Mouse (Mus musculus): ENCODE measurements around the gene Rab4a. TPM values are rescaled to one million over a fixed set of nuclear protein-coding genes. Genes with fewer than 3 reads are reported as not detected.

Rab4a gene
- polyA plus RNA-seq, 1 experiment from 2014 or later = 68.9 TPM

DNA sequence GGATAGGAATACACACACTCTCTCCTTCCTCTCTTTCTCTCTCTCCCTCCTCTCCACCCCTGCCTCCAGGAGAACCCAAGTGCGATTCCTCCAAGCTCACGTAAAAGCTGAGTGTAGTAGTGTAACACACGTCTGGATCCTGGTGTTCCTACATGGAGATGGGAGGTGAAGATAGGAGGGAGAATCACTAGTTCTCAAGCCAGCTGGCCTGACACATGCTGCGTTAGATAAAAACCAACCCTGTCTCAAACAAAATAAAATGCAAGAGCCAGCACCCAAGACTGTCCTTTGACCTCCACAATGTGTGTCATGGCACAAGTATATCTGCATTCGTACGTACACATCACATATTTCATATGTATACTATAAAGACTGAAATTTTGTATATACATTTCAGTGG lies 15.0 kb downstream of the Rab4a start:
- no peak overlapping the region for H3K4me3 ChIP-seq
- no peaks in the 10 kb centered on the region for H3K27me3 ChIP-seq (ENCODE audit: insufficient read depth, poor library complexity, severe bottlenecking)
- H3K36me3 ChIP-seq = peaks cover 52% of the 10 kb centered on the region
- no peak for DNase-seq (ENCODE audit: low spot score)
- no peak overlapping the region for H3K27ac ChIP-seq
- H3K4me1 ChIP-seq = peaks cover 17% of the 10 kb centered on the region
- no peaks in the 10 kb centered on the region for H3K9me3 ChIP-seq
- WGBS = 87% methylated on average over 6 of the region's 6 CpGs

DNA sequence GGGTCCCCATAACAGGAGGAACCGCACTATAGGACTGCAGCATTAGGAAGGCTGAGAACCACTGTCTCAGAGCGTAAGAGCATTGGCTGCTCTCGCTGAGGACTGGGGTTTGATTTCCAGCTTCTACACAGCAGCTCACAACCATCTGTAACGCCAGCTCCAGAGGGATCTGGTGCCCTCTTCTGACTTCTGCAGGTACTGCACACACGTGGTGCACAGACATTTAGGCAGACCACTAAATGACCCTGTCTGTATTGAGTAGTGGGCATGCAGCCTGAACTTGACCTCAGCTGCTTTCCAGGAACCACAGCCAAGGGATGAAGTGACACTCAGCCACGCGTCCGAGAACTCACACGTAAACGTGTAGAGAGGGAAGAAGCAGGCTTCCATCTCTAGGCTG lies 17.3 kb downstream of the Rab4a start:
- DNase-seq (ENCODE audit: low spot score) = no peak
- Histone ChIP-seq H3K4me3 (no peak overlapping the region), H3K4me1 (peaks cover 10% of the 10 kb centered on the region), H3K36me3 (peaks cover 67% of the 10 kb centered on the region), H3K9me3 (no peaks in the 10 kb centered on the region), H3K27me3 (ENCODE audit: insufficient read depth, poor library complexity, severe bottlenecking) (no peaks in the 10 kb centered on the region), H3K27ac (no peak overlapping the region)
- 95% methylated on average over 10 of the region's 10 CpGs for WGBS

DNA sequence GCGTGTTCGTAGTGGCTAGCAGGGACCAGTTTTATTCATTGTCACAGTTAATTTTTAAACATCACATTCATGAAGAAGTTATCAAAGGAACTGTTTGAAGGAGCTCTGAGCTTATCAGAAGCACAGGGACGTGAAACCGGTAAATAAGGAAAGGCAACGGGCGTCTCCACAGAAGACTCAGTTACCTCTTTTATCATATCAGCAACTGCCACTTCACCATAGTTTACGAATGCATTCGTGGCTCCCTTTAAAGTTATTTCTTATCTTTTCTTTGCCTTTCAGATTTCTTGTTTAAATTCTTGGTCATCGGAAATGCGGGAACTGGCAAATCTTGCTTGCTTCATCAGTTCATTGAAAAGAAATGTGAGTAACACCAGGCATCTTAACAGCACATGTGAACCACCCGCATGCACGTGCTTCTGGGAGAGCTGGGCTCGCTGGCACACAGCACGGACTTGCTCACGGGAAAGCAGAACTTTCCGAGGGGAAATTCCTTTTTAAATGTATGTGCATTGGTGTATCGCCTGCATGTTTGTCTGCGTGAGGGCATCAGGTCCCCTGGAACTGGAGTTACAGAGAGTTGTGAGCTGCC lies 17.8 kb downstream of the Rab4a start:
- H3K4me3 ChIP-seq = no peak overlapping the region
- H3K4me1 ChIP-seq = peaks cover 10% of the 10 kb centered on the region
- H3K9me3 ChIP-seq = no peaks in the 10 kb centered on the region
- H3K27me3 ChIP-seq (ENCODE audit: insufficient read depth, poor library complexity, severe bottlenecking) = no peaks in the 10 kb centered on the region
- H3K36me3 ChIP-seq = peaks cover 69% of the 10 kb centered on the region
- DNase-seq (ENCODE audit: low spot score) = no peak
- 75% methylated on average over 18 of the region's 18 CpGs for WGBS
- no peak overlapping the region for H3K27ac ChIP-seq

DNA sequence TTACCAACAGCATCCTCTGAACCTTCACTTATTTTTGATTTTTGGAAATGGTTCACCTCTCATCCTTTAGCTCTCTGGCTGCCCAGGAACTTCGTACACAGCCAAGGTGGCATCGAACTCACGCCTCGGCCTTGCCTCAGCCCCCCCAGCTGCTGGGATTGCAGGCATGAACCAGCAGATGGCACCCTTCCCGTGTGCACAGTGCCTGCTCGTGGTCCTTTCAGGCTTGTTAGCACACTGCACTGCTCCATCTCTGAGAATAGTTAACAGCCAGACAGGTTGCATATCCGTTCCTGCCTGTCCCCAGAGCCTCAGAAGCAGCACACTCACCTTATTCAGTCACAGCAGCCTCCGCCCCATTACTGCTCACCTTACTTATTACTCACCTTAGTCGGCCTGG lies 20.2 kb downstream of the Rab4a start:
- H3K36me3 ChIP-seq = peaks cover 81% of the 10 kb centered on the region
- H3K27ac ChIP-seq = no peak overlapping the region
- WGBS = 55% methylated on average over 9 of the region's 9 CpGs
- H3K4me1 ChIP-seq = peaks cover 10% of the 10 kb centered on the region
- no peaks in the 10 kb centered on the region for H3K27me3 ChIP-seq (ENCODE audit: insufficient read depth, poor library complexity, severe bottlenecking)
- no peak overlapping the region for H3K4me3 ChIP-seq
- DNase-seq (ENCODE audit: low spot score) = no peak
- no peaks in the 10 kb centered on the region for H3K9me3 ChIP-seq

DNA sequence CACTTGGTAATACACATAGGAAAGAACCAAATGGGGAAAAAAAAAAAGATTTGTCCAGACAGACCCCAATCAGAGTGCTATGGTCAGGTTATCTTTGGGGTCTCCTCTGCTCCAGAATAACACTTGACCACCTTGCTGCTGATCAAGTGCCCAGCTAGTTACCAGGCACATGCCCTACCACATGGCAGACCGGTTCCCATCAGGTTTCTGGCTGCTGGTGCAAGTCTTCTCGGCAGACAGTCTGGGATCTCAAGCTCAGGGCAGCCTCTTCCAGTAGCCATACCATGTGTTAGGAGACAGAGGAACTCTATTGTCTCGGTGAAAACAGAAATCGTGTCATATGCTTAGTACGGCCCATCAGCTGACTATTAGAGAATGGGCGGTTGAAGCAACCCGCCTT lies 21.0 kb downstream of the Rab4a start:
- DNase-seq (ENCODE audit: low spot score) = no peak
- H3K36me3 ChIP-seq = peaks cover 88% of the 10 kb centered on the region
- peaks cover 10% of the 10 kb centered on the region for H3K4me1 ChIP-seq
- no peak overlapping the region for H3K4me3 ChIP-seq
- H3K27me3 ChIP-seq (ENCODE audit: insufficient read depth, poor library complexity, severe bottlenecking) = no peaks in the 10 kb centered on the region
- 92% methylated on average over 7 of the region's 7 CpGs for WGBS
- H3K9me3 ChIP-seq = no peaks in the 10 kb centered on the region
- H3K27ac ChIP-seq = no peak overlapping the region

DNA sequence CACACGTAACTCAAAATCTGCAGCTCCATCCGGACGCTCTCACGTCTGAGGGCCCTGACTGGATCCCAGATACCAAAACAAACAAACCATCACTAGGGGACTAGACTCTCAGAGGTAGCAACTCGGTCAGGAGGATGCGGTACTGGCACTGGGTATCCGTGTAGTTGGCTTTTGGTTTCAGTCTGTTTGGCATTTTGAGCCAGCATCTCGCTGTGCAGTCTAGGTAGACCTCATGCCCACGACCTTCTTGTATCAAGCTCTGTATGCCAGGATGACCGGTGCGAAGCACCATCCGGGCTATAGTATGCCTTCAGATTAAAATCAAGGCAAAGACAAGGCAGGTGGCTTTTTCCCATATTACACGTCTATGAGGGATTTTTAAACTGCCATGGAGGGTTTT lies 21.7 kb downstream of the Rab4a start:
- Histone ChIP-seq H3K27me3 (ENCODE audit: insufficient read depth, poor library complexity, severe bottlenecking) (no peaks in the 10 kb centered on the region), H3K27ac (no peak overlapping the region), H3K36me3 (peaks cover 90% of the 10 kb centered on the region), H3K9me3 (no peaks in the 10 kb centered on the region), H3K4me1 (peaks cover 10% of the 10 kb centered on the region), H3K4me3 (no peak overlapping the region)
- DNase-seq (ENCODE audit: low spot score) = no peak
- 88% methylated on average over 13 of the region's 13 CpGs for WGBS

DNA sequence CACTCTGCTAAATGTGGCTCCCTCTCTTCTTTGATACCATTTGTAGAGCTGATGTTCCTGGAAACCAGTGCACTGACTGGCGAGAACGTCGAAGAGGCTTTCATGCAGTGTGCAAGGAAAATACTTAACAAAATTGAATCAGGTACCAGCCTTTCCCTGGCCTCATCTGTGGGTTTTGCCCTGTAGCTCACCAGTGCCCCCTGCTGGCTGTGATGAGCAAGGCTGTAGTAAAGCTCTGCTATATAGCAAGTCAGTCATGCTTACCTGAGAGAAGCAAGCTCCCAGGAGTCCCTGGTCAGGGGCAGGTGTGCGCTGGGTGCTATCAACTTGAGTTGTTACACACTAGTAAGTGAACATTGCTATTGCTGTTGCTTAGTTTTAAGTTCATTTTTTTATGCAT lies 27.0 kb downstream of the Rab4a start:
- H3K4me1 ChIP-seq = no peaks in the 10 kb centered on the region
- H3K9me3 ChIP-seq = no peaks in the 10 kb centered on the region
- 95% methylated on average over 4 of the region's 4 CpGs for WGBS
- H3K27me3 ChIP-seq (ENCODE audit: insufficient read depth, poor library complexity, severe bottlenecking) = no peaks in the 10 kb centered on the region
- H3K4me3 ChIP-seq = no peak overlapping the region
- H3K36me3 ChIP-seq = peaks cover 97% of the 10 kb centered on the region
- no peak for DNase-seq (ENCODE audit: low spot score)
- H3K27ac ChIP-seq = no peak overlapping the region

DNA sequence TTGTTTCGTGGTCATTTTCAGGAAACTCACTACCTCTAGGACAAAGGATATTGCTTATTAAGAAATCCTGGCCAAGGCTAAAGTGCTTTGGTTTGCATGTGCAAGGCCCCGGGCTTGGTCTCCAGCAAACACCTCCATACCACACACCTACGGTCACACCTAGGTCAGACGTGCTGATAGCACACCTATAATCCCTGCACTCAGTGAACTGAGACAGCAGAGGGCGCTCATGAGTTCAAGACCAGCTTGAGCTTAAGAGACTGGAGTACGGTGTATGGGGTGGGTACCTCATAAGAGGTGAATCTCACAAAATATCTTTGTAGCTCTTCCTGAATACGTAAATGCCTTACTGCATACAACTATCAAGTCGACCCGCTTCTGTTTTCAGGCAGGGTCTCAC lies 29.7 kb downstream of the Rab4a start:
- Histone ChIP-seq H3K4me3 (no peak overlapping the region), H3K4me1 (no peaks in the 10 kb centered on the region), H3K36me3 (peaks cover 70% of the 10 kb centered on the region), H3K27me3 (ENCODE audit: insufficient read depth, poor library complexity, severe bottlenecking) (no peaks in the 10 kb centered on the region), H3K9me3 (no peaks in the 10 kb centered on the region), H3K27ac (no peak overlapping the region)
- no peak for DNase-seq (ENCODE audit: low spot score)
- WGBS = 51% methylated on average over 9 of the region's 9 CpGs

DNA sequence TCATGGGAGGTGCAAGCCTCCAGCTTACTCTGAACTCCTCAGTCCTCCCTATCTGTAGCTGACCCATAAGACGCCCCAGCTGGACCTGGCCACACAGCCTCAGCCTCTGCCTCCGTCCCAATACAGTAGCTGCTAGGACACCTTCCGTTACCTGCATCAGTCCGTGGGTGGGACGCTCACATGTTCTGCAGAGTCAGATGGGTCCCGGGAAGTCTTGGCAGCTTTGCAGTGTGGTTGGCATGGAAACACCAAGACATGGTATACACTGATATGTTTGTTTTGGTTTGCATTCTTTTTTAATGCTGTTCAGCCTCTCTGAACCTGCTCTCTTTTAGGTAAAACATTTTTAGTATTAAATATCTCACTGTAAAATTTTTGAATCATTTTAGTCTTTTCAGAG lies 30.6 kb downstream of the Rab4a start:
- Histone ChIP-seq H3K4me1 (no peaks in the 10 kb centered on the region), H3K27ac (no peak overlapping the region), H3K9me3 (no peaks in the 10 kb centered on the region), H3K27me3 (ENCODE audit: insufficient read depth, poor library complexity, severe bottlenecking) (no peaks in the 10 kb centered on the region), H3K36me3 (peaks cover 61% of the 10 kb centered on the region), H3K4me3 (no peak overlapping the region)
- no peak for DNase-seq (ENCODE audit: low spot score)
- WGBS = 89% methylated on average over 6 of the region's 6 CpGs

DNA sequence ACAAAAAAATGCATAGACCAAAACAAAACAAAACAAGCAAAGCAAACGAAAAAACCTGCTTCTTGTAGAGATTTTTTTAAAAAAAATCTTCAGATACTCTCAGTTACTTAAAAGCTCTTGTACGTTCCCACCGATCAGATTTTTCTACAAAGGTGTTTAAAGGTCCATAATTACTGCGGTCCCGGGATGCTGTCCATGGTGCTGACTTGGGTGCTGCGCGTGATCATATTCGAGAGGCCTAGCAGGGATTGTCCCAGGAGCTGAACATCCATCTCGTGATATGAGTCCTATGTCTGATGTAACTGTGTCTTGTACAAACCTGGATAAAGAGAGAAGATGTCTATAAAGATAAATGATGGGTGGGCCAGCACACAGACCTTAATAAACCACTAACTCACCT lies 32.7 kb downstream of the Rab4a start:
- Histone ChIP-seq H3K4me3 (no peak overlapping the region), H3K27ac (no peak overlapping the region), H3K36me3 (peaks cover 40% of the 10 kb centered on the region), H3K27me3 (ENCODE audit: insufficient read depth, poor library complexity, severe bottlenecking) (no peaks in the 10 kb centered on the region), H3K4me1 (no peaks in the 10 kb centered on the region), H3K9me3 (no peaks in the 10 kb centered on the region)
- no peak for DNase-seq (ENCODE audit: low spot score)
- 65% methylated on average over 9 of the region's 9 CpGs for WGBS

DNA sequence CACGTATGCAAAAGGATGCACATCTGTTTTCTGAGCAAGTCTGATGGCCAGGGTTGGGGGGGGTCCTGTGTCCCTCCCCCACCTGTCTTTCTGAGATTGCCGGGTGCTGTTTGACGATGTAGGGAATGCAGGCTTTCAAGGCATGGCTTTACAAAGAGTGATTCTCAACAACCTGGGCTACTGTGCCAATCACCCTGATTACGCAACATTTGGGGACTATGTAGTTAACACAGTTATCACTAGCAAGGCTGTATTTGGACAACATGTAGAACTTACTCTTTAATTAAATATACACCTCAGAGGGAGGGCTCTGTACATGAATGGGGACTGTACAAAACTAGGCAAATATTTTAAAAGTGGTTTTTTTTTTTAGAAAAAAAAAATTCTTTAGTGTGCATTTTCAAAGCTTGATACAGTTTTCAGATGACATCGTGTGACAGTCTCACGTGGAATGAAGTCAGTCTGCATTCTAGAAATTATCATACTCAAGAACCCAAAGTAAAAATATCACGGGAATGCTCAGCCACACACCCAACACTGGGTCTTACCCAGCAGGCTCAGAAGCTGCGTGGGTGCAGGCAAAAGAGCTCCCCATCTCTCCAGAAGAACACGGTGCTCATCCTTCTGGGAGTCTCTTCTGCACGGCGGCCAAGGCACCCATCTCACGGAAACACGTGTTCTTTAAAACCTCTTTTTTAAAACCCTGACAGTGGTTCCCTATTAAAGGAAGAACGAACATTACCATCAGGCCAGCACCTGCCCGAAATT lies 35.0 kb downstream of the Rab4a start:
- Histone ChIP-seq H3K27ac (no peak overlapping the region), H3K27me3 (ENCODE audit: insufficient read depth, poor library complexity, severe bottlenecking) (no peaks in the 10 kb centered on the region), H3K9me3 (no peaks in the 10 kb centered on the region), H3K36me3 (peaks cover 18% of the 10 kb centered on the region), H3K4me1 (no peaks in the 10 kb centered on the region), H3K4me3 (no peak overlapping the region)
- WGBS = 88% methylated on average over 15 of the region's 15 CpGs
- DNase-seq (ENCODE audit: low spot score) = no peak

DNA sequence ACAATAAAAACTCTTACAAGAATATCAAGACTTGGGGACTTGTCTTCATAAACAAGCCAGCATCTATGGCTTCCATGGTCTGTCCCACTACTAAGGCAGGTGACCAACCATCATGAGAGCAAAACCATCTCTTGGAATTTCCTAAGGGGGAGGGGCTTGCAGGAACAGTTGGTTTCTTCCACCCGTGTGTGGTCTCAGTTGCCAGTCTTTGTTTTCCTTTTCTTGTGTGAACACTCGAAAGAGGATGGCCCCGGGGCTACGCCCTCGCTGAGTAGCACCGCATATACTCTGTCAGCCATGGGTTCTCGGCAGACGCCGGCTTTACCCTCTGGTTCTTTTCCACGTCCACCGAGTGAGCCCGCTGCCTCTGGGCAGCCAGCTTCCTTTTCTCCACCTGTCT lies 36.3 kb downstream of the Rab4a start:
- H3K36me3 ChIP-seq = peaks cover 7% of the 10 kb centered on the region
- no peaks in the 10 kb centered on the region for H3K9me3 ChIP-seq
- 92% methylated on average over 12 of the region's 12 CpGs for WGBS
- H3K27me3 ChIP-seq (ENCODE audit: insufficient read depth, poor library complexity, severe bottlenecking) = no peaks in the 10 kb centered on the region
- no peak for DNase-seq (ENCODE audit: low spot score)
- H3K27ac ChIP-seq = no peak overlapping the region
- H3K4me3 ChIP-seq = no peak overlapping the region
- no peaks in the 10 kb centered on the region for H3K4me1 ChIP-seq

DNA sequence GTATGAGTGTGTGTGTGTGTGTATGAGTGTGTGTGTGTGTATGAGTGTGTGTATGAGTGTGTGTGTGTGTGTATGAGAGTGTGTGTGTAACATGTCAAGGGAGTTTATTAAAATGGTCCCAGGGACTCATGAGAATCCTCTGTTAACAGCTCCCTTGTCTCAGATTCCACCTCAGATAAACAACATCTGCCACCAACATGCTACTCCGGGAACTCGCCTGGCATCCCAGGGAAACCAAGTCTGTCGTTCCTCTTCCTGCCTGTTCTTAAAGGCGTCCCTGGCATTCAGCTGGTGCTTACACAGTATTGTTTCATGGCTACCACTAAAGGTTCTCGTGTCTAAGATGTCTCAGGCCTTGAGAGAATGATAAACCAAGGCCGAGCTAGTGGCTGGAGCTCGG lies 38.6 kb downstream of the Rab4a start:
- H3K4me3 ChIP-seq = no peak overlapping the region
- no peaks in the 10 kb centered on the region for H3K27me3 ChIP-seq (ENCODE audit: insufficient read depth, poor library complexity, severe bottlenecking)
- no peaks in the 10 kb centered on the region; the same call in 1 of the 2 replicates for H3K4me1 ChIP-seq
- no peaks in the 10 kb centered on the region for H3K36me3 ChIP-seq
- no peaks in the 10 kb centered on the region for H3K9me3 ChIP-seq
- 79% methylated on average over 7 of the region's 7 CpGs for WGBS
- H3K27ac ChIP-seq = no peak overlapping the region
- no peak for DNase-seq (ENCODE audit: low spot score)

DNA sequence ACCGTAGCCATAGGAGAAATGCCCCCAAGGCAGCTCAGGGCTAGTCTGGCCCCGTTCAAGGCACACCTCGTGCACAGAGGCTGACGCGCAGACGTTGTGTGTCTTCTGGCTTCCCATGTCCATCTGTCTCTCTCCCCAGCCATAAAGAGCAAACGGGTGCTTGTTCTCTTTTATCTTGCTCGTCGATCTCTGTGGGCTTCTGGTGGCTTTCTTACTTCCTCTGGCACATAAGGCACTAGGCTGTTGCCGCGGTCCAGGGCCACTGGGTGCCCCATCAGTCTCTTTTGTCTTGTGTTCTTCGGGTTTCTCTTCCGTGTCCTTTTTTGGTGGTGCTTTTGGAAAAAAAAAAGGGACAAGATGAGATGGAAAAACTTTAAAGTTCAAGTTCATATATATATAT lies 39.3 kb downstream of the Rab4a start:
- Histone ChIP-seq H3K4me1 (peaks cover 3% of the 10 kb centered on the region), H3K27ac (no peak overlapping the region), H3K36me3 (no peaks in the 10 kb centered on the region), H3K9me3 (no peaks in the 10 kb centered on the region), H3K4me3 (no peak overlapping the region), H3K27me3 (ENCODE audit: insufficient read depth, poor library complexity, severe bottlenecking) (no peaks in the 10 kb centered on the region)
- DNase-seq (ENCODE audit: low spot score) = no peak
- 91% methylated on average over 13 of the region's 13 CpGs for WGBS
